Mouse (Mus musculus) erythroblast, embryonic 14.5 days (primary cell): ENCODE measurements around the gene Ntn4.

ENCODE experiments used
- GATA1 ChIP-seq: IDR thresholded peaks from 2 replicates; pipeline ENCODE4 v1.6.1; 2012; ENCODE audit warnings: low read length, inconsistent platforms, mixed read lengths
- TAL1 ChIP-seq: IDR thresholded peaks from 3 replicates; pipeline ENCODE4 v1.6.1; 2012; ENCODE audit warnings: low read length, inconsistent platforms, mixed read lengths

- TF ChIP-seq GATA1 = no peak
- TF ChIP-seq TAL1 = no peak
Measured at GRCm38 (mm10) chr10:93640521-93640952, at the start of gene Ntn4.
